Mouse (Mus musculus) B cell, adult 2 months (primary cell): ENCODE measurements around the gene Abhd16b.

ENCODE experiments used
- DNase-seq, 2 experiments: peaks; one replicate each; pipeline ENCODE4 v3.0.0; 2022

The Abhd16b gene

DNA sequence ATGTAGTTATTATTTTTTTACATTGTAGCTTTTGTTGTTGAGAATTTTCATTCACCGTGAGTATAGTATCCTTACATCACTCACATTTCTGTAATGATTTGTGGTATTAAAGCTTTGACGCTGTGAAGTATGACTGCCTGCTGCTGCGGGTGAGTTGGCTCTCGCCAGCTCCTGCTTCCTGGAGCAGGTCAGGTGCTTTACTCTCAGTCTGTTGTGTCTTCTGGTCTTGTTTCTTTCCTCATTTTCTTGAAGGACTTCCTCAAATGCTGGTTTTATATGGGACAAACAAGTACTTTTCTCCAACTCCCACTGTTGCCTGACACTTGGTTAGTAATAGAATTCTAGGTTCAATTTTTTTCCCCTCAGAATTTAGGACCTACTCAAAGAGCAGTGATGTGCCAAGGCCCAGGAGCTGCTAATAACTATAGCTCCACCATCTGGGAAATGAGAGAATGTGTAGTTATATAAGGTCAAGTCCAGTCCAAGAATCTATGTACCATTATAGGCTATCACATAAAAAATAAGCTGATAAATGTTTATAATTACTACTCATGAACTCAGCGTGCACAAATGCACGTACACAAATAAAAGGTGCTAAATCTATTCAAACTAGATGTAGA lies 48.9 kb downstream of the Abhd16b start:
- no peak for DNase-seq
